Mouse (Mus musculus) ES-E14 (cell line): ENCODE data around the gene Siglec1. TPM values are rescaled to one million over a fixed set of nuclear protein-coding genes. Genes with fewer than 3 reads are reported as not detected.

Experiments used
- DNase-seq: peaks from one replicate; pipeline ENCODE4 v3.0.0-alpha.2; 2013; ENCODE audit warnings: low read depth, low spot score
- H3K27ac ChIP-seq: 2 replicates; pipeline ENCODE4 v1.5.1; 2012; ENCODE audit warnings: low read depth, mild to moderate bottlenecking, low read length, moderate library complexity, mixed read lengths; ENCODE audit not compliant: poor library complexity, insufficient read depth, severe bottlenecking
- H3K36me3 ChIP-seq: 2 replicates; pipeline ENCODE4 v1.6.1; 2012; ENCODE audit warnings: mild to moderate bottlenecking, low read length, moderate library complexity, mixed read lengths; ENCODE audit not compliant: control insufficient read depth, poor library complexity, insufficient read depth, severe bottlenecking
- H3K4me1 ChIP-seq, 2 experiments: fragments of 150-350 bp in 1 of 2; sonication (generic) in 1 of 2; 2 replicates each; pipeline ENCODE4 v1.6.1; 2012; ENCODE audit warnings: low read length in 2 of 2, mild to moderate bottlenecking in 1 of 2, mixed read lengths in 1 of 2; ENCODE audit not compliant: control insufficient read depth in 2 of 2, insufficient read depth in 2 of 2, poor library complexity in 1 of 2
- H3K4me3 ChIP-seq, 2 experiments: fragments of 150-350 bp in 1 of 2; sonication (generic) in 1 of 2; 2 replicates each; pipeline ENCODE4 v1.5.1; 2012; ENCODE audit warnings: low read length in 2 of 2, low read depth in 1 of 2, mild to moderate bottlenecking in 1 of 2, mixed read lengths in 1 of 2; ENCODE audit not compliant: insufficient read depth in 1 of 2, poor library complexity in 1 of 2, severe bottlenecking in 1 of 2
- H3K9ac ChIP-seq: 2 replicates; pipeline ENCODE4 v1.6.1; 2012; ENCODE audit warnings: low read depth, mild to moderate bottlenecking, low read length, mixed read lengths; ENCODE audit not compliant: poor library complexity, insufficient read depth, severe bottlenecking
- H3K9me3 ChIP-seq: fragments of 150-350 bp; sonication (generic); 2 replicates; pipeline ENCODE4 v1.6.1; 2012; ENCODE audit warnings: low read depth, mild to moderate bottlenecking, low read length; ENCODE audit not compliant: control insufficient read depth, insufficient read depth
- CHD2 ChIP-seq: IDR thresholded peaks from 2 replicates; pipeline ENCODE4 v1.6.1; 2014; ENCODE audit warnings: mild to moderate bottlenecking, low read depth, low read length, inconsistent platforms
- HCFC1 ChIP-seq: IDR thresholded peaks from 2 replicates; pipeline ENCODE4 v1.6.1; 2012; ENCODE audit warnings: low read length, inconsistent platforms, borderline replicate concordance; ENCODE audit not compliant: insufficient read depth
- MAFK ChIP-seq: IDR thresholded peaks from 2 replicates; pipeline ENCODE4 v1.6.1; 2014; ENCODE audit warnings: mild to moderate bottlenecking, low read depth, low read length, inconsistent platforms; ENCODE audit not compliant: insufficient read depth
- ZC3H11A ChIP-seq: IDR thresholded peaks from 2 replicates; pipeline ENCODE4 v1.6.1; 2012; ENCODE audit warnings: low read depth, mild to moderate bottlenecking, inconsistent platforms, low read length, borderline replicate concordance
- ZNF384 ChIP-seq: IDR thresholded peaks from 2 replicates; pipeline ENCODE4 v1.6.1; 2012; ENCODE audit warnings: low read depth, low read length, inconsistent platforms
- in situ Hi-C, 2 experiments: fragments of 600-800 bp; cut with MboI; formaldehyde crosslinking; loops; one replicate each; pipeline ENCODE4 v1.15.1; 2025; ENCODE audit warnings: low sequenced_read_pairs in 2 of 2, inconsistent platforms in 1 of 2; ENCODE audit not compliant: unreplicated experiment in 2 of 2
- total RNA-seq: library from RNA; depleted of rRNA; stranded (reverse); fragments of 300-350 nt; gene quantifications from 2 replicates; pipeline ENCODE4 v1.2.3, GENCODE M21; 2012

Gene Siglec1
- total RNA-seq, 1 experiment, result 0.27 TPM

DNA sequence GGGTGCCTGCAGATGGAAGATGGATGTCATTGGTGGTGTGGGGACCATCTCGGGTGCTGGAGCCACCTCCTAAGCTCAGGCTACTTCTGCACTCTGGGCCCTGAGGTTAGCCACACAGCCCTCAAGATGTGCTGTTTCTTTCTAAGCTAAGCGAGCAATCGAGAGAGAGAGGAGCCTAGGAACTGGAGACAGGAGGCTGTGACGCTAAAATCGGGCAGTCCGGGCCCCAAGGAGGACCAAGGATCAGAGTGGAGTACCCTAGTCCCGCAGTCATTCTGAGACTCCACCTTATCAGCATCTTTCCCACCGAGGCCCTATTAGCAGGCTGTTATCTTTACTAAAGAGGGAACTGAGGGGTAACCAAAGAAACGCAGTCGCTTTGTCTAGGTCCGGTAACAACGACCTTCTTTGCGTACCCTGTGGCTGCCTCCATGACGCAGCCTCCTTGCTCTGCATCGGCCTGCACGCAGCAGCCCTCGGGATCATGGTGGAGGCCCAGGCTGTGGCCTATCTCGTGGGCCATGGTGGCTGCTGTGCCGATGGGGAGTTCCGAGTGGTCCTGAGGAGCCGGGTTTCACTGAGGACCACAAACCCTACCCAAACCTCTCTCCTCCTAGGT lies 31.8 kb downstream of the Siglec1 start:
- no peak for TF ChIP-seq ZNF384
- TF ChIP-seq ZC3H11A, result no peak
- TF ChIP-seq CHD2, result no peak
- TF ChIP-seq MAFK, result no peak
- no peak for TF ChIP-seq HCFC1
- H3K9ac ChIP-seq, result 0 out of 2 replicates have a peak overlapping the region, but pooled peaks have one; percentile 19
- in situ Hi-C loops, result loop anchor here in 1 of 2 experiments (10.0 kb wide), 1 partner anchor 360 kb away; no protein-coding TSS in a partner anchor
- peak overlapping the region; percentile 35 to 54; a peak in 3 of 4 replicates for H3K4me3 ChIP-seq
- no peaks in the 10 kb centered on the region for H3K9me3 ChIP-seq
- peaks cover 0 to 16% of the 10 kb centered on the region in 2 experiments; a peak in 1 of 4 replicates for H3K4me1 ChIP-seq
- no peak for DNase-seq
- no peak overlapping the region for H3K27ac ChIP-seq
- no peaks in the 10 kb centered on the region for H3K36me3 ChIP-seq

GRCm38 (mm10) chr2:131053851-131054645 lies 32.5 kb downstream of the Siglec1 start:
- H3K9ac ChIP-seq, result no peak overlapping the region
- in situ Hi-C loops, result loop anchor here in 1 of 2 experiments (10.0 kb wide), 1 partner anchor 361 kb away; no protein-coding TSS in a partner anchor
- DNase-seq, result no peak
- no peak for TF ChIP-seq HCFC1
- no peak for TF ChIP-seq ZNF384
- no peak for TF ChIP-seq ZC3H11A
- TF ChIP-seq MAFK, result no peak
- TF ChIP-seq CHD2, result no peak
- H3K36me3 ChIP-seq, result no peaks in the 10 kb centered on the region
- H3K9me3 ChIP-seq, result no peaks in the 10 kb centered on the region
- no peak overlapping the region for H3K27ac ChIP-seq
- H3K4me1 ChIP-seq, result peaks cover 0 to 16% of the 10 kb centered on the region in 2 experiments; a peak in 1 of 4 replicates
- peak overlapping the region; percentile 35 to 54 for H3K4me3 ChIP-seq

DNA sequence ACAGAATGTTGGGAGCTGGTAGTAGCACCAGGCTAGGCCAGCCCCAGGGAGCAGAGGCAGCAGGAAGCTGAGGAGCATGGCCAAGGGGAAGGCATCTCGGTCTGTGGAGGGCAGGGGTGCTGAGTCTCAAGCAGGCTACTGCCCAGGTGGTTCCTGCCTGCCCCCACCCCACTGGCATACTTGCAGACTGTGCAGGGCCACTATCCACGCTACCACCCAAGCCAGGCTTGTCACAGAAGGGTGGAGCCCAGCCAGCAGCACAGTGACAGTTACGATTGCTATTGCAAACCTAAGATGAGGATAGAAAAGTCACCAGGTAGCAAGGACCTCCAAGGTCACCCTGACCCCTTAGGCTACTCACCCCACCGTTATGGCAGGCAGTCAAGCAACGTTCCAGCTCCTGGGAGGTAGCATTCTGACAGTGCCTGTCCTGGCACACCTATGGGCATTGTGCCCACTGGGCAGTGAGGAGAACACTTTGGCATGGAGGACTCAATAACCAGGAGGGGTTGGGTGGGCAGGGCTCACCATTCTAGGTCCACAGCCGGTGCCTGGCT lies 33.6 kb downstream of the Siglec1 start:
- TF ChIP-seq HCFC1 (no peak), CHD2 (no peak), ZNF384 (no peak), MAFK (no peak), ZC3H11A (no peak)
- no peak for DNase-seq
- in situ Hi-C loops, result loop anchor here in 1 of 2 experiments (10.0 kb wide), 1 partner anchor 362 kb away; no protein-coding TSS in a partner anchor

DNA sequence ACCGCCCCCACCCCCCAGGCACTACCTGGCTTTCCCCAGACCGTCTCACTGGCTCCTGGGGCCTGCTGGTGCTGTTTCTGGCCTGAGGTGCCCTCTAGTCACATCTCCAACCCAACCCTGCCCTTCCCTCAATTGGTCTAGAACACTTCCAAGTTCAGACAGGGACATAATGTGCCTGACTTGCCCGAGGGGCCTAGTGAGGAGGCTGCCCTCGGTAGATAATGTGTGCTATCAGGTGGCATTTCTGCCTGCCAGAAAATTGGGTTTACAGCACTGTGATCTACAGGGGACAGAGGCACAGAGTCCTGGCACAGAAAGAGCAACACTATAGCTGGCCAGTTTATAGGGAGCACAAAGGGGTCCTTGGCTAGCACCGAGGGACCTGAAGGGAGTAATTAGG lies 34.5 kb downstream of the Siglec1 start:
- Histone ChIP-seq H3K4me1 (peaks cover 0 to 16% of the 10 kb centered on the region in 2 experiments; a peak in 1 of 4 replicates), H3K9me3 (no peaks in the 10 kb centered on the region), H3K27ac (no peak overlapping the region), H3K36me3 (no peaks in the 10 kb centered on the region), H3K4me3 (no peak overlapping the region), H3K9ac (no peak overlapping the region)
- in situ Hi-C loops, result loop anchor here in 1 of 2 experiments (10.0 kb wide), 1 partner anchor 363 kb away; no protein-coding TSS in a partner anchor
- TF ChIP-seq ZC3H11A (no peak), MAFK (no peak), HCFC1 (no peak), CHD2 (no peak), ZNF384 (no peak)
- no peak for DNase-seq

More for the DNA sequence above, 33.6 kb downstream of the Siglec1 start:
- no peaks in the 10 kb centered on the region for H3K36me3 ChIP-seq
- H3K4me3 ChIP-seq, result no peak overlapping the region
- H3K27ac ChIP-seq, result no peak overlapping the region
- peaks cover 0 to 16% of the 10 kb centered on the region in 2 experiments; a peak in 1 of 4 replicates for H3K4me1 ChIP-seq
- H3K9ac ChIP-seq, result no peak overlapping the region
- no peaks in the 10 kb centered on the region for H3K9me3 ChIP-seq
